Mouse (Mus musculus) myocyte (in vitro differentiated cells): ENCODE measurements around the gene Fam189a1. TPM values are rescaled to one million over a fixed set of nuclear protein-coding genes. Genes with fewer than 3 reads are reported as not detected.

ENCODE experiments used
- H3K27me3 ChIP-seq: one replicate; pipeline ENCODE4 v1.6.1; 2011; ENCODE audit not compliant: control insufficient read depth, insufficient read depth, insufficient read length
- H3K36me3 ChIP-seq: one replicate; pipeline ENCODE4 v1.6.1; 2011; ENCODE audit not compliant: control insufficient read depth, insufficient read depth
- H3K4me2 ChIP-seq: one replicate; pipeline ENCODE4 v1.6.1; 2011; ENCODE audit warnings: low read depth, control low read depth
- H3K4me3 ChIP-seq: one replicate; pipeline ENCODE4 v1.5.1; 2011; ENCODE audit warnings: mild to moderate bottlenecking, control low read depth, moderate library complexity
- H3K79me2 ChIP-seq: one replicate; pipeline ENCODE4 v1.6.1; 2011; ENCODE audit not compliant: control insufficient read depth, insufficient read depth
- H3ac ChIP-seq: one replicate; pipeline ENCODE4 v1.6.1; 2011; ENCODE audit not compliant: control insufficient read depth, insufficient read length
- CEBPB ChIP-seq: IDR thresholded peaks from 2 replicates; pipeline ENCODE4 v1.6.1; 2011; ENCODE audit warnings: mild to moderate bottlenecking, moderate library complexity; ENCODE audit not compliant: poor library complexity, insufficient read depth, severe bottlenecking
- E2F4 ChIP-seq: IDR thresholded peaks from one replicate; pipeline ENCODE4 v1.6.1; 2011; ENCODE audit warnings: mild to moderate bottlenecking, control low read depth, moderate library complexity; ENCODE audit not compliant: insufficient read depth
- MAX ChIP-seq: IDR thresholded peaks from one replicate; pipeline ENCODE4 v1.6.1; 2011; ENCODE audit warnings: low read depth, mild to moderate bottlenecking, control low read depth
- MYOD1 ChIP-seq, 3 experiments: IDR thresholded peaks; one replicate each; pipeline ENCODE4 v1.6.1; 2011; ENCODE audit warnings: control low read depth in 2 of 3, low read depth in 2 of 3, mild to moderate bottlenecking in 2 of 3, moderate library complexity in 1 of 3; ENCODE audit not compliant: insufficient read length in 2 of 3, control insufficient read depth in 1 of 3
- MYOG ChIP-seq, 3 experiments: IDR thresholded peaks; one replicate each; pipeline ENCODE4 v1.6.1; 2011; ENCODE audit warnings: control low read depth in 2 of 3, low read depth in 2 of 3, mild to moderate bottlenecking in 2 of 3; ENCODE audit not compliant: insufficient read length in 2 of 3, control insufficient read depth in 1 of 3, insufficient read depth in 1 of 3
- POLR2A ChIP-seq: IDR thresholded peaks from one replicate; pipeline ENCODE4 v1.6.1; 2011; ENCODE audit warnings: low read depth, mild to moderate bottlenecking, control low read depth, moderate library complexity; ENCODE audit not compliant: insufficient read length
- POLR2AphosphoS2 ChIP-seq: IDR thresholded peaks from one replicate; pipeline ENCODE4 v1.6.1; 2011; ENCODE audit warnings: low read depth, control low read depth; ENCODE audit not compliant: insufficient read length
- REST ChIP-seq: IDR thresholded peaks from one replicate; pipeline ENCODE4 v1.6.1; 2011; ENCODE audit warnings: mild to moderate bottlenecking, control low read depth, moderate library complexity; ENCODE audit not compliant: insufficient read depth, insufficient read length
- SRF ChIP-seq: IDR thresholded peaks from one replicate; pipeline ENCODE4 v1.6.1; 2011; ENCODE audit warnings: low read depth; ENCODE audit not compliant: control insufficient read depth, insufficient read length
- TCF12 ChIP-seq: IDR thresholded peaks from one replicate; pipeline ENCODE4 v1.6.1; 2011; ENCODE audit warnings: mild to moderate bottlenecking, control low read depth; ENCODE audit not compliant: poor library complexity, insufficient read depth, severe bottlenecking
- TCF3 ChIP-seq: IDR thresholded peaks from one replicate; pipeline ENCODE4 v1.6.1; 2011; ENCODE audit warnings: low read depth, control low read depth; ENCODE audit not compliant: insufficient read length
- USF1 ChIP-seq: IDR thresholded peaks from one replicate; pipeline ENCODE4 v1.6.1; 2011; ENCODE audit warnings: low read depth, mild to moderate bottlenecking, control low read depth, moderate library complexity
- polyA plus RNA-seq: library from polyadenylated mRNA; unstranded; fragments of >200 nt; fragmentation: generic; extraction: Trizol; gene quantifications from one replicate; pipeline ENCODE4 v1.2.1, GENCODE M21; 2012; ENCODE audit warnings: missing spikeins

Fam189a1 gene
- polyA plus RNA-seq, 1 experiment = 0.38 TPM

DNA sequence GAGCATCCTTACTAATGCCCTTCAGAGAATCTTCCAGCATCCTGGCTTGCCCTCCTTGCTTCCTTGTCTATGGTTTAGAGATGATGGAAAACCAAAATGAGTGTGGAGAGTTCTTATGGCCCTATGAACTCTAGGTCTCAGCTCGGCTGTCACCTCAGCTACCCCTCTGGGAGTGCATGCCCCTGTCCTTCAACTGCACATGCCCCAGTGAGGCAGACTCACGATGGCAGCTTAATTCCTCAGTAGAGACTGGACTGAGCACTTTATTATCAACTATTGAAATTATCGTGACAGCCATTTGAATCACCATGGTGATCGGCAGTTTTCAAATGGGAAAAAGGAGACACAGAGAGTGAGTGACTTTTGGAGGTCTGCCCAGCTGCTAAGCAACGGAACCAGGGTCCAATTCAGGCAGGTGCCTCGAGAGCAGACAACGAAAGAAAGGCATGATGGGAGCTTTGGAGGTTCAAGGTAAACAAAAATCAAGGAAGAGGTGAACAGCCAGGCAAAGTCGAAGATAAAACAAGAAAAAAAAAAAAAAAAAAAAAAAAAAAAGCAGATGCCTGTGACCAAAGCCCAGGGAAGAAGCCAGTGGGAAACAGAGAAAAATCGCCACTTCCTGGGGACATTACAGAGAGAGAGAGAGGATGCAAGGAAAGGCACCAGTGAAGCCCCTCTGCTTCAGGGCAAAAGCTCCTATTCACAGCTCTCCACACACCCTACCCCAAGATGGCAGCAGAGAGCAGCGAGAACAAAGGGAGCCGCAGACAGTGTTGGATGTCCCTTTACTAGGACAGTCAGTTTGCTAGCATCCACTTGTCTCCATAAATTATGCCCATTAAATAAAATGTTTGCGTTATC lies 206.2 kb downstream of the Fam189a1 start:
- TF ChIP-seq TCF3 = no peak
- TF ChIP-seq CEBPB = no peak
- TF ChIP-seq TCF12 = no peak
- TF ChIP-seq POLR2A = no peak
- no peak for TF ChIP-seq USF1
- TF ChIP-seq SRF = no peak
- no peak for TF ChIP-seq MYOD1 (IDR thresholded peaks at IDR 0.05; ENCODE audit: control insufficient read depth in 1 of 3, insufficient read length in 2 of 3, low read depth in 2 of 3)
- TF ChIP-seq MYOG (IDR thresholded peaks at IDR 0.05; ENCODE audit: control insufficient read depth in 1 of 3, insufficient read depth in 1 of 3, insufficient read length in 2 of 3, low read depth in 2 of 3) = no peak
- no peak for TF ChIP-seq E2F4
- TF ChIP-seq MAX = no peak
- TF ChIP-seq REST = no peak
- TF ChIP-seq POLR2AphosphoS2 = no peak
- Histone ChIP-seq H3K4me2 (no peak overlapping the region), H3K79me2 (no peaks in the 10 kb centered on the region), H3K36me3 (no peaks in the 10 kb centered on the region), H3ac (no peak overlapping the region), H3K4me3 (no peak overlapping the region), H3K27me3 (no peaks in the 10 kb centered on the region)

DNA sequence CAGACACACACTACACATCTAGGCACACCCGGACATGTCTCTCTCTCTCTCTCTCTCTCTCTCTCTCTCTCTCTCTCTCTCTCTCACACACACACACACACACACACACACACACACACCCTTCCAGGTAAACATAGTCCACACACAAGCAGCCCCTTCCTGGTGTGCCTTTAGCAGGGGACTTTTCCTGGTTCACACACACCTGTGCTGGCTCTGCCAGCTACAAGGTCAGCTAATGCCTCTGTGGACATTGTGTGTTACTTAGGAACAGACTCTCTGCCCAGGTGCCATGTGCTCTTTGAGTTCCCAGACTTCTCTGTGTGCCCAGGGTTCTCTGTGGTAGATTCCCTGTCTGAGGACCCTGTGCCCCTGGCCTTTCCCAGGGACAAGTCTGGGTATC lies 206.9 kb downstream of the Fam189a1 start:
- H3K4me3 ChIP-seq = no peak overlapping the region
- TF ChIP-seq MYOG (IDR thresholded peaks at IDR 0.05; ENCODE audit: control insufficient read depth in 1 of 3, insufficient read depth in 1 of 3, insufficient read length in 2 of 3, low read depth in 2 of 3) = no peak
- no peaks in the 10 kb centered on the region for H3K36me3 ChIP-seq
- no peaks in the 10 kb centered on the region for H3K79me2 ChIP-seq
- no peak overlapping the region for H3K4me2 ChIP-seq
- peaks cover 4% of the 10 kb centered on the region for H3K27me3 ChIP-seq
- no peak overlapping the region for H3ac ChIP-seq

DNA sequence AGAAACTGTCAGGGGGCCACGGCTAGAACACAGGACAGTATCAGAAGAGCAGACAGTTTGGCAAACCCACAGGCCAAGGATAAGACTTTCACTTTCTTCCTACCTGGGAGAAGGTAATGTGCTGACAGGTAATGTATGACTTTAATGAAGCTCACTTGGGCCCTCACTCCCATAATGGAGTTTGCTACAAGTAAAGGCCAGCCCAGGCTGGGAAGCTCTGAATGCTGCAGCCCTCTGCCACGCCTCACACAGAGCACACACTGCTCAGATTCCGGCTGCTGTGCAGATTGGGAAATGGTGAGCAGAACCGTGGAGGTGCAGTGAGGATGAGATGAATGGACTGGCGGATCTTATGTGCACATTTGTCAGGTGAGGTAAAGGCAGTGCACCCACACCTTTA lies 211.7 kb downstream of the Fam189a1 start:
- Histone ChIP-seq H3K4me3 (no peak overlapping the region), H3ac (no peak overlapping the region), H3K27me3 (peaks cover 11% of the 10 kb centered on the region), H3K36me3 (no peaks in the 10 kb centered on the region), H3K79me2 (no peaks in the 10 kb centered on the region), H3K4me2 (no peak overlapping the region)
- TF ChIP-seq USF1 = no peak
- no peak for TF ChIP-seq E2F4
- TF ChIP-seq MAX = no peak
- no peak for TF ChIP-seq TCF12
- no peak for TF ChIP-seq POLR2A
- no peak for TF ChIP-seq CEBPB

DNA sequence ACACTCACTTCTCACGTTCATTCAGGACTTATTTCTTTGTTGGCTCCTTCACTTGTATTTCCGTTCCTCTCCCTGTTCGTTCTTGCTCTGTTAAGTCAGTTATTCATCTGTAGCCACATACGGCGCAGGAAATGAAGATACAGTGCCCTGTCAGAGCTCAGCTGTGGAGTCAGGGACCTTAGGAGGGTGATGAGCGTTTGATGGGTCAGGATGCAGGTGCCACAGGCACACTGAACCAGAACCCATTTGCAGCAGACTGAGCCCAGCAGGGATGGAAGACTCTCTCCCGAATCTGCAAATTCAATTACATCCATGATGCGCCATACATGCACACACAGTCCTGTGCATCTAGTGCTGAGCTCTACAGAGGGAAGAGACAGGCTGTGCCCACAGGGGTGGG lies 212.2 kb downstream of the Fam189a1 start:
- no peaks in the 10 kb centered on the region for H3K36me3 ChIP-seq
- H3K27me3 ChIP-seq = peaks cover 11% of the 10 kb centered on the region
- no peak for TF ChIP-seq POLR2AphosphoS2
- TF ChIP-seq USF1 = no peak
- TF ChIP-seq E2F4 = no peak
- no peak for TF ChIP-seq TCF3
- TF ChIP-seq MYOD1 (IDR thresholded peaks at IDR 0.05; ENCODE audit: control insufficient read depth in 1 of 3, insufficient read length in 2 of 3, low read depth in 2 of 3) = no peak
- no peak for TF ChIP-seq POLR2A
- no peak for TF ChIP-seq REST
- TF ChIP-seq SRF = no peak
- TF ChIP-seq MAX = no peak
- no peak for TF ChIP-seq CEBPB
- no peak for TF ChIP-seq TCF12
- TF ChIP-seq MYOG (IDR thresholded peaks at IDR 0.05; ENCODE audit: control insufficient read depth in 1 of 3, insufficient read depth in 1 of 3, insufficient read length in 2 of 3, low read depth in 2 of 3) = no peak

GRCm38 (mm10) chr7:64936927-64937326 lies 219.4 kb downstream of the Fam189a1 start:
- no peak for TF ChIP-seq SRF
- TF ChIP-seq MYOG (IDR thresholded peaks at IDR 0.05; ENCODE audit: control insufficient read depth in 1 of 3, insufficient read depth in 1 of 3, insufficient read length in 2 of 3, low read depth in 2 of 3) = no peak
- TF ChIP-seq MAX = no peak
- TF ChIP-seq MYOD1 (IDR thresholded peaks at IDR 0.05; ENCODE audit: control insufficient read depth in 1 of 3, insufficient read length in 2 of 3, low read depth in 2 of 3) = peak in 1 of 3 experiments; percentile 3
- no peak for TF ChIP-seq POLR2AphosphoS2
- no peak for TF ChIP-seq CEBPB
- Histone ChIP-seq H3K27me3 (no peaks in the 10 kb centered on the region), H3ac (no peak overlapping the region), H3K4me2 (no peak overlapping the region), H3K79me2 (no peaks in the 10 kb centered on the region), H3K4me3 (no peak overlapping the region), H3K36me3 (no peaks in the 10 kb centered on the region)

More for the DNA sequence above, 212.2 kb downstream of the Fam189a1 start:
- Histone ChIP-seq H3ac (no peak overlapping the region), H3K4me3 (no peak overlapping the region), H3K4me2 (no peak overlapping the region), H3K79me2 (no peaks in the 10 kb centered on the region)
